Mouse (Mus musculus): ENCODE data around the gene Suox. TPM values are rescaled to one million over a fixed set of nuclear protein-coding genes. Genes with fewer than 3 reads are reported as not detected.
A peak's percentile ranks its signal among the peaks of the same experiment; 100 is the strongest.

The Suox gene
- polyA plus RNA-seq, 1 experiment from 2014 or later = 14.6 TPM

GRCm38 (mm10) chr10:128665806-128666205 lies 8.1 kb downstream of the Suox start:
- no peaks in the 10 kb centered on the region for H3K27me3 ChIP-seq (ENCODE audit: control insufficient read depth, insufficient read depth, low read depth, low read length)
- H3K9ac ChIP-seq (ENCODE audit: low read length) = no peak overlapping the region
- H3K27ac ChIP-seq (ENCODE audit: low read length) = no peak overlapping the region
- H3K4me2 ChIP-seq (ENCODE audit: low read depth, low read length) = no peak overlapping the region
- no peaks in the 10 kb centered on the region for H3K9me3 ChIP-seq (ENCODE audit: control insufficient read depth, low read length)
- no peaks in the 10 kb centered on the region for H3K4me1 ChIP-seq (replicated peaks; ENCODE audit: control insufficient read depth, insufficient read depth, low read length)
- ATAC-seq (ENCODE audit: low read depth) = no peak
- 92% methylated on average over 2 of the region's 2 CpGs for WGBS
- H3K36me3 ChIP-seq (ENCODE audit: control insufficient read depth, insufficient read depth, low read length) = no peaks in the 10 kb centered on the region
- no peak overlapping the region for H3K4me3 ChIP-seq (ENCODE audit: low read length)

GRCm38 (mm10) chr10:128665307-128665706 lies 8.6 kb downstream of the Suox start:
- Histone ChIP-seq H3K36me3 (ENCODE audit: control insufficient read depth, insufficient read depth, low read length) (no peaks in the 10 kb centered on the region), H3K9me3 (ENCODE audit: control insufficient read depth, low read length) (no peaks in the 10 kb centered on the region), H3K4me3 (ENCODE audit: low read length) (no peak overlapping the region), H3K27ac (ENCODE audit: low read length) (no peak overlapping the region), H3K4me1 (replicated peaks; ENCODE audit: control insufficient read depth, insufficient read depth, low read length) (no peaks in the 10 kb centered on the region), H3K4me2 (ENCODE audit: low read depth, low read length) (no peak overlapping the region), H3K27me3 (ENCODE audit: control insufficient read depth, insufficient read depth, low read depth, low read length) (no peaks in the 10 kb centered on the region), H3K9ac (ENCODE audit: low read length) (no peak overlapping the region)
- WGBS = 70% methylated on average over 3 of the region's 3 CpGs
- no peak for ATAC-seq (ENCODE audit: low read depth)

GRCm38 (mm10) chr10:128664808-128665207 lies 9.1 kb downstream of the Suox start:
- WGBS = 68% methylated on average over 3 of the region's 3 CpGs

GRCm38 (mm10) chr10:128663441-128664220 lies 10.2 kb downstream of the Suox start:
- H3K9ac ChIP-seq (ENCODE audit: low read length) = no peak overlapping the region
- no peaks in the 10 kb centered on the region for H3K27me3 ChIP-seq (ENCODE audit: control insufficient read depth, insufficient read depth, low read depth, low read length)
- no peak overlapping the region for H3K4me3 ChIP-seq (ENCODE audit: low read length)
- peaks cover 4% of the 10 kb centered on the region; the same call in 1 of the 2 replicates for H3K4me1 ChIP-seq (replicated peaks; ENCODE audit: control insufficient read depth, insufficient read depth, low read length)
- no peaks in the 10 kb centered on the region for H3K9me3 ChIP-seq (ENCODE audit: control insufficient read depth, low read length)
- ATAC-seq (ENCODE audit: low read depth) = no peak
- no peaks in the 10 kb centered on the region for H3K36me3 ChIP-seq (ENCODE audit: control insufficient read depth, insufficient read depth, low read length)
- H3K27ac ChIP-seq (ENCODE audit: low read length) = no peak overlapping the region
- WGBS = 52% methylated on average over 5 of the region's 5 CpGs
- H3K4me2 ChIP-seq (ENCODE audit: low read depth, low read length) = no peak overlapping the region

More at GRCm38 (mm10) chr10:128664808-128665207, 9.1 kb downstream of the Suox start:
- H3K36me3 ChIP-seq (ENCODE audit: control insufficient read depth, insufficient read depth, low read length) = no peaks in the 10 kb centered on the region
- no peaks in the 10 kb centered on the region for H3K4me1 ChIP-seq (replicated peaks; ENCODE audit: control insufficient read depth, insufficient read depth, low read length)
- no peak overlapping the region for H3K4me2 ChIP-seq (ENCODE audit: low read depth, low read length)
- H3K9ac ChIP-seq (ENCODE audit: low read length) = no peak overlapping the region
- no peak overlapping the region for H3K4me3 ChIP-seq (ENCODE audit: low read length)
- H3K27ac ChIP-seq (ENCODE audit: low read length) = no peak overlapping the region
- ATAC-seq (ENCODE audit: low read depth) = no peak
- H3K27me3 ChIP-seq (ENCODE audit: control insufficient read depth, insufficient read depth, low read depth, low read length) = no peaks in the 10 kb centered on the region
- H3K9me3 ChIP-seq (ENCODE audit: control insufficient read depth, low read length) = no peaks in the 10 kb centered on the region

GRCm38 (mm10) chr10:128662465-128662864 lies 11.4 kb downstream of the Suox start:
- H3K36me3 ChIP-seq (ENCODE audit: control insufficient read depth, insufficient read depth, low read length) = no peaks in the 10 kb centered on the region
- H3K4me1 ChIP-seq (replicated peaks; ENCODE audit: control insufficient read depth, insufficient read depth, low read length) = peaks cover 4% of the 10 kb centered on the region; the same call in 1 of the 2 replicates
- no peaks in the 10 kb centered on the region for H3K9me3 ChIP-seq (ENCODE audit: control insufficient read depth, low read length)
- no peak overlapping the region for H3K4me2 ChIP-seq (ENCODE audit: low read depth, low read length)
- no peaks in the 10 kb centered on the region for H3K27me3 ChIP-seq (ENCODE audit: control insufficient read depth, insufficient read depth, low read depth, low read length)
- ATAC-seq (ENCODE audit: low read depth) = no peak
- H3K9ac ChIP-seq (ENCODE audit: low read length) = no peak overlapping the region
- H3K4me3 ChIP-seq (ENCODE audit: low read length) = no peak overlapping the region
- no peak overlapping the region for H3K27ac ChIP-seq (ENCODE audit: low read length)

GRCm38 (mm10) chr10:128659490-128659889 lies 14.4 kb downstream of the Suox start:
- Histone ChIP-seq H3K4me3 (ENCODE audit: low read length) (no peak overlapping the region), H3K9me3 (ENCODE audit: control insufficient read depth, low read length) (no peaks in the 10 kb centered on the region), H3K27me3 (ENCODE audit: control insufficient read depth, insufficient read depth, low read depth, low read length) (no peaks in the 10 kb centered on the region), H3K27ac (ENCODE audit: low read length) (no peak overlapping the region), H3K4me1 (replicated peaks; ENCODE audit: control insufficient read depth, insufficient read depth, low read length) (peaks cover 6% of the 10 kb centered on the region; the same call in 1 of the 2 replicates), H3K9ac (ENCODE audit: low read length) (no peak overlapping the region), H3K36me3 (ENCODE audit: control insufficient read depth, insufficient read depth, low read length) (no peaks in the 10 kb centered on the region), H3K4me2 (ENCODE audit: low read depth, low read length) (no peak overlapping the region)
- 36% methylated on average over 9 of the region's 9 CpGs for WGBS
- ATAC-seq (ENCODE audit: low read depth) = no peak

- peaks cover 6% of the 10 kb centered on the region; the same call in 1 of the 2 replicates for H3K4me1 ChIP-seq (replicated peaks; ENCODE audit: control insufficient read depth, insufficient read depth, low read length)
- H3K27ac ChIP-seq (ENCODE audit: low read length) = no peak overlapping the region
- no peak for ATAC-seq (ENCODE audit: low read depth)
- no peaks in the 10 kb centered on the region for H3K9me3 ChIP-seq (ENCODE audit: control insufficient read depth, low read length)
- WGBS = 49% methylated on average over 9 of the region's 9 CpGs
- H3K4me3 ChIP-seq (ENCODE audit: low read length) = no peak overlapping the region
- H3K4me2 ChIP-seq (ENCODE audit: low read depth, low read length) = no peak overlapping the region
- no peaks in the 10 kb centered on the region for H3K36me3 ChIP-seq (ENCODE audit: control insufficient read depth, insufficient read depth, low read length)
- no peaks in the 10 kb centered on the region for H3K27me3 ChIP-seq (ENCODE audit: control insufficient read depth, insufficient read depth, low read depth, low read length)
- no peak overlapping the region for H3K9ac ChIP-seq (ENCODE audit: low read length)
Observed at GRCm38 (mm10) chr10:128657844-128658243, 16.0 kb downstream of the Suox start.

- H3K27ac ChIP-seq (ENCODE audit: low read length) = no peak overlapping the region
- no peaks in the 10 kb centered on the region for H3K9me3 ChIP-seq (ENCODE audit: control insufficient read depth, low read length)
- H3K9ac ChIP-seq (ENCODE audit: low read length) = no peak overlapping the region
- H3K4me2 ChIP-seq (ENCODE audit: low read depth, low read length) = no peak overlapping the region
- peaks cover 6% of the 10 kb centered on the region; the same call in 1 of the 2 replicates for H3K4me1 ChIP-seq (replicated peaks; ENCODE audit: control insufficient read depth, insufficient read depth, low read length)
- H3K36me3 ChIP-seq (ENCODE audit: control insufficient read depth, insufficient read depth, low read length) = no peaks in the 10 kb centered on the region
- no peak overlapping the region for H3K4me3 ChIP-seq (ENCODE audit: low read length)
- ATAC-seq (ENCODE audit: low read depth) = no peak
- no peaks in the 10 kb centered on the region for H3K27me3 ChIP-seq (ENCODE audit: control insufficient read depth, insufficient read depth, low read depth, low read length)
- 74% methylated on average over 1 of the region's 1 CpGs for WGBS
Observed at GRCm38 (mm10) chr10:128656731-128657130, 17.1 kb downstream of the Suox start.

GRCm38 (mm10) chr10:128655254-128655653 lies 18.6 kb downstream of the Suox start:
- 45% methylated on average over 3 of the region's 3 CpGs for WGBS
- ATAC-seq (ENCODE audit: low read depth) = 0 out of 2 replicates have a peak, but pooled peaks have one; percentile 28
- H3K4me3 ChIP-seq (ENCODE audit: low read length) = no peak overlapping the region
- H3K4me1 ChIP-seq (replicated peaks; ENCODE audit: control insufficient read depth, insufficient read depth, low read length) = peaks cover 6% of the 10 kb centered on the region; the same call in 1 of the 2 replicates
- H3K27me3 ChIP-seq (ENCODE audit: control insufficient read depth, insufficient read depth, low read depth, low read length) = no peaks in the 10 kb centered on the region
- H3K9me3 ChIP-seq (ENCODE audit: control insufficient read depth, low read length) = no peaks in the 10 kb centered on the region
- no peak overlapping the region for H3K9ac ChIP-seq (ENCODE audit: low read length)
- H3K4me2 ChIP-seq (ENCODE audit: low read depth, low read length) = no peak overlapping the region
- no peaks in the 10 kb centered on the region for H3K36me3 ChIP-seq (ENCODE audit: control insufficient read depth, insufficient read depth, low read length)
- peak overlapping the region; percentile 43; the same call in 1 of the 2 replicates for H3K27ac ChIP-seq (ENCODE audit: low read length)
